Mouse (Mus musculus) heart, embryonic 12.5 days (tissue): Measurements from ENCODE around the gene Gm2163. TPM values are rescaled to one million over a fixed set of nuclear protein-coding genes. Genes with fewer than 3 reads are reported as not detected.
"Not testable (repeated sequence)": the region's sequence is repeated elsewhere in the genome, so short reads cannot be mapped to it uniquely, and the experiment has no call there.

ENCODE experiments used
- ATAC-seq: fragments of 200-750 bp; cut with Nextera tagmentation; 2 replicates; pipeline ENCODE4 v1.8.0; 2017; ENCODE audit warnings: moderate TSS enrichment, moderate library complexity; ENCODE audit not compliant: insufficient number of reproducible peaks, low FRiP score
- H3K27ac ChIP-seq: fragments of 300-500 bp; sonication (generic); 2 replicates; pipeline ENCODE4 v1.5.1; 2016; ENCODE audit warnings: mild to moderate bottlenecking, moderate library complexity; ENCODE audit not compliant: poor library complexity, severe bottlenecking
- H3K27me3 ChIP-seq: fragments of 300-500 bp; sonication (generic); replicated peaks from 2 replicates; pipeline ENCODE4 v1.6.1; 2016; ENCODE audit warnings: mild to moderate bottlenecking, moderate library complexity
- H3K36me3 ChIP-seq: fragments of 300-500 bp; sonication (generic); 2 replicates; pipeline ENCODE4 v1.6.1; 2016; ENCODE audit warnings: mild to moderate bottlenecking, moderate library complexity
- H3K4me1 ChIP-seq: fragments of 300-500 bp; sonication (generic); replicated peaks from 2 replicates; pipeline ENCODE4 v1.6.1; 2016; ENCODE audit warnings: mild to moderate bottlenecking
- H3K4me2 ChIP-seq: fragments of 300-500 bp; sonication (generic); 2 replicates; pipeline ENCODE4 v1.6.1; 2016; ENCODE audit warnings: mild to moderate bottlenecking, moderate library complexity
- H3K4me3 ChIP-seq: fragments of 300-500 bp; sonication (generic); 2 replicates; pipeline ENCODE4 v1.5.1; 2016; ENCODE audit warnings: mild to moderate bottlenecking
- H3K9ac ChIP-seq: fragments of 300-500 bp; sonication (generic); 2 replicates; pipeline ENCODE4 v1.6.1; 2016; ENCODE audit warnings: mild to moderate bottlenecking, moderate library complexity
- H3K9me3 ChIP-seq: fragments of 300-500 bp; sonication (generic); replicated peaks from 2 replicates; pipeline ENCODE4 v1.6.1; 2016; ENCODE audit warnings: mild to moderate bottlenecking, moderate library complexity
- WGBS: fragments of 180-500 bp; shearing (Covaris S2); methylation state at CpG from one replicate; pipeline ENCODE4 v1.1.7; 2016; 5-methylcytosine and 5-hydroxymethylcytosine counted together
- polyA plus RNA-seq: library from polyadenylated mRNA; unstranded; fragments of >200 nt; fragmentation: Nextera tagmentation; extraction: Ambion mirVana; gene quantifications from 2 replicates; pipeline ENCODE4 v1.2.1, GENCODE M21; 2016

Gene Gm2163
- not detected in 2 replicates for polyA plus RNA-seq

GRCm38 (mm10) chr4:42466452-42466851, at the start of gene Gm2163:
Gene Gm2163, plus strand, starts transcription at chr4:42466752.
- H3K9ac ChIP-seq, H3K27ac ChIP-seq, H3K4me3 ChIP-seq, ATAC-seq, H3K36me3 ChIP-seq, H3K4me2 ChIP-seq, H3K27me3 ChIP-seq, H3K4me1 ChIP-seq, H3K9me3 ChIP-seq: not testable (repeated sequence)
- WGBS = no CpG with 5 or more reads among the region's 5 CpGs

GRCm38 (mm10) chr4:42439078-42439477, 27.5 kb upstream of the Gm2163 start, which contains the start of gene Gm21586:
Gene Gm21586, plus strand, starts transcription at chr4:42439378.
- not testable (repeated sequence) for H3K4me1 ChIP-seq, H3K36me3 ChIP-seq, H3K4me2 ChIP-seq, H3K27ac ChIP-seq, H3K9ac ChIP-seq, ATAC-seq, H3K27me3 ChIP-seq, H3K4me3 ChIP-seq, H3K9me3 ChIP-seq
- WGBS = no CpG with 5 or more reads among the region's 18 CpGs

GRCm38 (mm10) chr4:42528075-42528474, 61.5 kb downstream of the Gm2163 start, which contains the start of gene Fam205a2:
Gene Fam205a2, minus strand, starts transcription at chr4:42528175.
- not testable (repeated sequence) for H3K27me3 ChIP-seq, H3K4me1 ChIP-seq, H3K9ac ChIP-seq, H3K4me3 ChIP-seq, H3K27ac ChIP-seq, H3K36me3 ChIP-seq, H3K9me3 ChIP-seq, H3K4me2 ChIP-seq, ATAC-seq
- whole genome bisulfite sequencing = no CpG with 5 or more reads among the region's 1 CpGs

- H3K4me2 ChIP-seq, H3K4me1 ChIP-seq, H3K27ac ChIP-seq, H3K9me3 ChIP-seq, H3K4me3 ChIP-seq, H3K27me3 ChIP-seq, ATAC-seq, H3K36me3 ChIP-seq, H3K9ac ChIP-seq: not testable (repeated sequence)
- no CpG with 5 or more reads among the region's 5 CpGs for WGBS
Measured at GRCm38 (mm10) chr4:42611895-42612294, 145.3 kb downstream of the Gm2163 start, which contains the start of gene Gm10591. Gene Gm10591, plus strand, starts transcription at chr4:42612195.

GRCm38 (mm10) chr4:42629419-42629818, 162.9 kb downstream of the Gm2163 start, which contains the start of gene Gm2564:
Gene Gm2564, plus strand, starts transcription at chr4:42629719.
- H3K4me2 ChIP-seq, H3K4me1 ChIP-seq, H3K36me3 ChIP-seq, ATAC-seq, H3K4me3 ChIP-seq, H3K27me3 ChIP-seq, H3K27ac ChIP-seq, H3K9ac ChIP-seq, H3K9me3 ChIP-seq: not testable (repeated sequence)
- WGBS = no CpG with 5 or more reads among the region's 8 CpGs

Other genes starting within 250 kb of the Gm2163 start
- not detected in 2 replicates for gene Gm10600, start 226.1 kb upstream of the Gm2163 start, polyA plus RNA-seq
- gene Ccl21b, start 211.0 kb upstream of the Gm2163 start, polyA plus RNA-seq = not detected in 2 replicates
- not detected in 2 replicates for gene Gm21953, start 172.5 kb upstream of the Gm2163 start, polyA plus RNA-seq
- gene Fam205a3, start 148.4 kb upstream of the Gm2163 start, polyA plus RNA-seq = not detected in 2 replicates
- not detected in 2 replicates for gene Gm21586, start 27.4 kb upstream of the Gm2163 start, polyA plus RNA-seq
- not detected in 2 replicates for gene Fam205a2, start 61.4 kb downstream of the Gm2163 start, polyA plus RNA-seq
- not detected in 2 replicates for gene Gm10591, start 145.4 kb downstream of the Gm2163 start, polyA plus RNA-seq
- gene Gm2564, start 163.0 kb downstream of the Gm2163 start, polyA plus RNA-seq = not detected in 2 replicates
- not detected in 2 replicates for gene Ccl27b, start 188.5 kb downstream of the Gm2163 start, polyA plus RNA-seq
- gene Il11ra2, start 195.1 kb downstream of the Gm2163 start, polyA plus RNA-seq = not detected in 2 replicates